Mouse (Mus musculus) colon, adult 2 months (tissue): ENCODE measurements around the gene Dcdc2a. TPM values are rescaled to one million over a fixed set of nuclear protein-coding genes. Genes with fewer than 3 reads are reported as not detected.

ENCODE experiments used
- polyA plus RNA-seq: library from polyadenylated mRNA; depleted of rRNA; stranded (reverse); fragments of >200 nt; gene quantifications from 2 replicates; pipeline ENCODE4 v1.2.3, GENCODE M21; 2012; rRNA removed

The Dcdc2a gene
- 0.01 TPM in 1 of 2 replicates, not detected in the other for polyA plus RNA-seq

GRCm38 (mm10) chr13:25055873-25056667 lies at the start of gene Dcdc2a:
Dcdc2a (plus strand) TSS chr13:25056004.

GRCm38 (mm10) chr13:25019793-25020539 lies 35.8 kb upstream of the Dcdc2a start, which contains the start of gene Mrs2:
Mrs2 (minus strand) TSS chr13:25020379.

Other genes with a start within 250 kb of the Dcdc2a start
- gene Acot13, start 224.5 kb upstream of the Dcdc2a start, polyA plus RNA-seq: 33.6 and 56.4 TPM in 2 replicates
- gene Tdp2, start 224.3 kb upstream of the Dcdc2a start, polyA plus RNA-seq: 13.6 and 27.2 TPM in 2 replicates
- 0.29 and 0.40 TPM in 2 replicates for gene D130043K22Rik, start 210.9 kb upstream of the Dcdc2a start, polyA plus RNA-seq
- 5.6 and 6.9 TPM in 2 replicates for gene Aldh5a1, start 118.3 kb upstream of the Dcdc2a start, polyA plus RNA-seq
- 2.4 and 2.9 TPM in 2 replicates for gene Gpld1, start 112.9 kb upstream of the Dcdc2a start, polyA plus RNA-seq
- gene Mrs2, start 35.6 kb upstream of the Dcdc2a start, polyA plus RNA-seq: 29.4 and 37.4 TPM in 2 replicates
- gene Nrsn1, start 214.5 kb downstream of the Dcdc2a start, polyA plus RNA-seq: 0.41 and 0.54 TPM in 2 replicates